Mouse (Mus musculus) liver, postnatal 0 days (tissue): ENCODE data around the gene Sort1. TPM values are rescaled to one million over a fixed set of nuclear protein-coding genes. Genes with fewer than 3 reads are reported as not detected.

Experiments
- ATAC-seq: fragments of 200-750 bp; cut with Nextera tagmentation; 2 replicates; pipeline ENCODE4 v1.8.0; 2017; ENCODE audit warnings: mild to moderate bottlenecking, moderate library complexity
- DNase-seq: peaks from one replicate; pipeline ENCODE4 v3.0.0-alpha.2; 2016
- H3K27ac ChIP-seq: fragments of 300-500 bp; sonication (generic); 2 replicates; pipeline ENCODE4 v1.5.1; 2014; ENCODE audit warnings: antibody characterized with exemption, moderate library complexity, mild to moderate bottlenecking, low read depth
- H3K27me3 ChIP-seq: fragments of 300-500 bp; sonication (generic); 2 replicates; pipeline ENCODE4 v1.6.1; 2014; ENCODE audit warnings: low read length, control low read depth, mixed read lengths; ENCODE audit not compliant: insufficient read depth
- H3K36me3 ChIP-seq: fragments of 300-500 bp; sonication (generic); replicated peaks from 2 replicates; pipeline ENCODE4 v1.6.1; 2014; ENCODE audit warnings: mild to moderate bottlenecking, control low read depth, low read length, moderate library complexity, mixed read lengths; ENCODE audit not compliant: insufficient read depth
- H3K4me1 ChIP-seq: fragments of 300-500 bp; sonication (generic); 2 replicates; pipeline ENCODE4 v1.6.1; 2014; ENCODE audit warnings: antibody characterized with exemption, mild to moderate bottlenecking, control low read depth; ENCODE audit not compliant: insufficient read depth
- H3K4me2 ChIP-seq: fragments of 300-500 bp; sonication (generic); 2 replicates; pipeline ENCODE4 v1.6.1; 2014; ENCODE audit warnings: low read depth, mild to moderate bottlenecking, low read length, moderate library complexity, mixed read lengths
- H3K4me3 ChIP-seq: fragments of 300-500 bp; sonication (generic); 2 replicates; pipeline ENCODE4 v1.5.1; 2014; ENCODE audit warnings: low read depth, low read length
- H3K9ac ChIP-seq: fragments of 300-500 bp; sonication (generic); replicated peaks from 2 replicates; pipeline ENCODE4 v1.6.1; 2014; ENCODE audit warnings: mild to moderate bottlenecking, moderate library complexity
- H3K9me3 ChIP-seq: fragments of 300-500 bp; sonication (generic); 2 replicates; pipeline ENCODE4 v1.6.1; 2016; ENCODE audit warnings: mild to moderate bottlenecking, control low read depth, low read length, mixed read lengths
- CTCF ChIP-seq: sonication (generic); IDR thresholded peaks from 2 replicates; pipeline ENCODE4 v1.5.1; 2016; ENCODE audit warnings: antibody characterized with exemption, low read depth
- EP300 ChIP-seq: IDR thresholded peaks from 2 replicates; pipeline ENCODE4 v1.6.1; 2016; ENCODE audit warnings: antibody characterized with exemption, low read depth, mild to moderate bottlenecking
- WGBS: fragments of 180-500 bp; shearing (Covaris S2); extraction: QIAGEN DNeasy Blood & Tissue Kit; methylation state at CpG from one replicate; pipeline ENCODE4 v1.1.7; 2014; ENCODE audit not compliant: insufficient replicate concordance; 5-methylcytosine and 5-hydroxymethylcytosine counted together
- polyA plus RNA-seq: library from polyadenylated mRNA; unstranded; fragments of >200 nt; fragmentation: Nextera tagmentation; extraction: Ambion mirVana; gene quantifications from 2 replicates; pipeline ENCODE4 v1.2.1, GENCODE M21; 2015

The Sort1 gene
- polyA plus RNA-seq, 1 experiment from 2014 or later = 3.7 TPM

GRCm38 (mm10) chr3:108372274-108372673 lies 88.4 kb downstream of the Sort1 start:
- Histone ChIP-seq H3K36me3 (no peaks in the 10 kb centered on the region), H3K9ac (no peak overlapping the region), H3K4me3 (no peak overlapping the region), H3K4me2 (no peak overlapping the region), H3K27me3 (no peaks in the 10 kb centered on the region), H3K4me1 (peaks cover 12% of the 10 kb centered on the region), H3K9me3 (no peaks in the 10 kb centered on the region), H3K27ac (peak overlapping the region; percentile 4; the same call in 1 of the 2 replicates)
- TF ChIP-seq CTCF = no peak
- TF ChIP-seq EP300 = no peak
- 38% methylated on average over 3 of the region's 3 CpGs for WGBS
- no peak for ATAC-seq
- peak; percentile 29 for DNase-seq

- no peak overlapping the region for H3K4me2 ChIP-seq
- no peaks in the 10 kb centered on the region for H3K27me3 ChIP-seq
- H3K4me3 ChIP-seq = no peak overlapping the region
- no peaks in the 10 kb centered on the region for H3K36me3 ChIP-seq
- peaks cover 10% of the 10 kb centered on the region for H3K4me1 ChIP-seq
- H3K9ac ChIP-seq = no peak overlapping the region
- TF ChIP-seq EP300 (no peak), CTCF (no peak)
- ATAC-seq = no peak
- 56% methylated on average over 3 of the region's 3 CpGs for WGBS
- H3K27ac ChIP-seq = no peak overlapping the region; the same call in 1 of the 2 replicates
- no peak for DNase-seq
- H3K9me3 ChIP-seq = no peaks in the 10 kb centered on the region
Measured at GRCm38 (mm10) chr3:108372691-108373090, 88.8 kb downstream of the Sort1 start.

GRCm38 (mm10) chr3:108378875-108379663 lies 95.2 kb downstream of the Sort1 start:
- no peaks in the 10 kb centered on the region for H3K27me3 ChIP-seq
- no peak overlapping the region for H3K9ac ChIP-seq
- TF ChIP-seq EP300 (no peak), CTCF (no peak)
- no peaks in the 10 kb centered on the region for H3K9me3 ChIP-seq
- H3K27ac ChIP-seq = no peak overlapping the region
- H3K4me1 ChIP-seq = peaks cover 17% of the 10 kb centered on the region
- H3K4me2 ChIP-seq = no peak overlapping the region
- ATAC-seq (no peak), DNase-seq (no peak)
- H3K4me3 ChIP-seq = no peak overlapping the region
- WGBS = 65% methylated on average over 7 of the region's 7 CpGs
- H3K36me3 ChIP-seq = no peaks in the 10 kb centered on the region

- ATAC-seq = no peak
- DNase-seq = no peak
- Histone ChIP-seq H3K9ac (no peak overlapping the region), H3K4me2 (no peak overlapping the region), H3K4me1 (peaks cover 28% of the 10 kb centered on the region), H3K36me3 (no peaks in the 10 kb centered on the region), H3K9me3 (no peaks in the 10 kb centered on the region), H3K27me3 (no peaks in the 10 kb centered on the region), H3K4me3 (no peak overlapping the region), H3K27ac (no peak overlapping the region)
- TF ChIP-seq EP300 (no peak), CTCF (peak; percentile 73)
- 79% methylated on average over 6 of the region's 6 CpGs for WGBS
Measured at GRCm38 (mm10) chr3:108380695-108381094, 96.8 kb downstream of the Sort1 start.

- H3K27ac ChIP-seq = peak overlapping the region; percentile 48
- no peak for DNase-seq
- 47% methylated on average over 14 of the region's 14 CpGs for WGBS
- H3K27me3 ChIP-seq = no peaks in the 10 kb centered on the region
- H3K4me2 ChIP-seq = peak overlapping the region; percentile 78
- H3K36me3 ChIP-seq = no peaks in the 10 kb centered on the region
- TF ChIP-seq CTCF (no peak), EP300 (no peak)
- peak overlapping the region; percentile 39 for H3K4me3 ChIP-seq
- H3K9me3 ChIP-seq = no peaks in the 10 kb centered on the region
- H3K4me1 ChIP-seq = peaks cover 28% of the 10 kb centered on the region
- peak overlapping the region; percentile 58 for H3K9ac ChIP-seq
- no peak for ATAC-seq
Measured at GRCm38 (mm10) chr3:108381945-108382875, 98.3 kb downstream of the Sort1 start.
